Mouse (Mus musculus): Measurements from ENCODE around the gene Zfp362.
A peak's percentile ranks its signal among the peaks of the same experiment; 100 is the strongest.

Gene Zfp362

GRCm38 (mm10) chr4:128806043-128806826 is at the start of gene Zfp362:
TSS of gene Zfp362 (minus strand) at chr4:128806045.
- DNase-seq (ENCODE audit: low read depth, low spot score) = no peak

- no peak for DNase-seq (ENCODE audit: low read depth, low spot score)
Measured at GRCm38 (mm10) chr4:128855613-128856040, 49.8 kb upstream of the Zfp362 start.

GRCm38 (mm10) chr4:128853117-128853516 is 47.3 kb upstream of the Zfp362 start:
- DNase-seq (ENCODE audit: low read depth, low spot score) = no peak

DNA sequence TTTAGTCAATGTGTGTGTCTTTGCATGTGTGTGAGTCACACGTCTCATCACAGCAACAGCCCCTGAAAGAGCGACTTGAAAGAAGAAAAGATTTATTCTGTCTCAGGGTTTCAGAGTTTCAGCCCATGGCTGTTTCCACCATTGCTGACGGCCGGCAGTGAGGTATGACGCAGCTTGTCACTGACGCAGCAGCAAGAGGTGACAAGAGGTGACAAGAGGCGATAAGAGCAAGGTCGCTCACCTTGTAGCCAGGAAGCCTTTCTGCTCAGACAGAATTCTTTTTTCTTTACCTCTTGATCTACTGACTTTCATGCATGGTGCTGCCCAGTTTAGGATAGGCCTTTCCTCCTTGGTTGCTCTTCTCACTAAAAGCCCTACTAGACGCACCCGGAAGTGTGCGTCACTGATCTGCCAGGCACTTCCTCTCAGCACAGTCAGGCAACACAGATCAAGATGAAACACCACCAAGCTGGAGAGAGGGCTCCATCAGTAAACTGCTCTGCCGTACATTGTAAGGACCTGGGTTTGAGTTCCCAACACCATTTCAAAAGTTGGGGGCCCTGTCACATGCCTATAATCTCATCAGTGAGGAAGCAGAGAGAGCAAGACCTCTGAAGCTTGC is 46.5 kb upstream of the Zfp362 start:
- no peak for DNase-seq (ENCODE audit: low read depth, low spot score)

DNA sequence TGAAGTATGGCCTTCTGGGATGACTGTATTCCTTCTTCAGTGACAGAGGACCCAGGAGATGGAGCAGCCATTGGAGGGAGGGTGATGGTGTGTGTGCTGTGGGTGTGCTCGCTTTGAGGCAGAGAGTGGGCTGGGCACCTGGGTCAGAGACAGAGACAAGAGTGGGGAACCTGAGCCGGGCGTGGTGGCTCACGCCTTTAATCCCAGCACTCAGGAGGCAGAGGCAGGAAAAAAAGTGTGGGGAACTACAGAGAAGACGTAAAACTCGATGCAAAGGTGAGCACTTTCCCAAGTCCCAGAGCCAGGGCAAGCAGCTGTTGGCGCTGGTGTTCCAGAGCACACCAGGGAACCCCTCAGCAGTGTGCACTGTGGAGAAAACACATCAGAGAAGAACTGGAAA is 43.8 kb upstream of the Zfp362 start:
- DNase-seq (ENCODE audit: low read depth, low spot score) = no peak

DNA sequence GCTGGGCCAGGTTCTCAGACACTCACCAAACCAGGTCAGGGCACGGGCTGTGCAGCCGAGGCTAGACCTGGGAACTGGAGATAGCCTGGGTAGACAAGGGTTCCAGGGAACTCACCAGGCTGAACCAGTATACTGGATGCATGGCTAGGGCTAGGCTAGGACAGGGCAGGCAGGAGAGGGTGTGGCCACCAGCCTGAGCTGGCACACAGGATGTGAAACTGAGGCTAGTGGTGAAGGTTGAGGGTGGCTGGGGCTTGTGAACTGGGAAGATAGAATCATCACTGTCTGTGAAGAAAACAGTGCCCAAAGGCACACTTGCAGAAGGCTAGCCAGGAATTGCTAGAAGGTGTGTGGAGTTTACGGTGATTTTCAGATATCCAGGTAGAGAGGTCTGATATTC is 43.1 kb upstream of the Zfp362 start:
- no peak for DNase-seq (ENCODE audit: low read depth, low spot score)

- DNase-seq (ENCODE audit: low read depth, low spot score) = no peak
Measured at GRCm38 (mm10) chr4:128845367-128845973, 39.6 kb upstream of the Zfp362 start.

- DNase-seq (ENCODE audit: low read depth, low spot score) = no peak
Measured at GRCm38 (mm10) chr4:128844566-128844965, 38.7 kb upstream of the Zfp362 start.

DNA sequence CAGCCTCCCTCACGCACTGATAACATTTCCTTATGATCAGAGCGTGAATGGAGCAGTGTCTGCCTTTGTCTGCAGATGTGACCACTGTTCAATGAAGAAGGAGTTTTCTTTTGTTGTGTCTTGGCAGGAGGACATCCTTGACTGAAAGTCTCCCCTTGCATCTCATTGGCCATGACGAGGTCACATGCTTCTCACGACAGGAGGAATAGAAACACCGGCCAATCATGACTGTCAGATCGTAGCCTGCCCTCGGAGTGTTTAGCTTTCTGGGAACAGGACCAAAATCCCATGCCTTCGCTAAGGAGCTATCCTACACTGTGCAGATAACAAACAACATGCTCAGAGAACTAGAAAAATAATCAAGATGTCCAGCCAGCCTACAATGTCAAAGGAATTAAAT is 35.4 kb upstream of the Zfp362 start:
- no peak for DNase-seq (ENCODE audit: low read depth, low spot score)

- DNase-seq (ENCODE audit: low read depth, low spot score) = peak; percentile 36
Measured at GRCm38 (mm10) chr4:128839811-128840738, 34.2 kb upstream of the Zfp362 start.

DNA sequence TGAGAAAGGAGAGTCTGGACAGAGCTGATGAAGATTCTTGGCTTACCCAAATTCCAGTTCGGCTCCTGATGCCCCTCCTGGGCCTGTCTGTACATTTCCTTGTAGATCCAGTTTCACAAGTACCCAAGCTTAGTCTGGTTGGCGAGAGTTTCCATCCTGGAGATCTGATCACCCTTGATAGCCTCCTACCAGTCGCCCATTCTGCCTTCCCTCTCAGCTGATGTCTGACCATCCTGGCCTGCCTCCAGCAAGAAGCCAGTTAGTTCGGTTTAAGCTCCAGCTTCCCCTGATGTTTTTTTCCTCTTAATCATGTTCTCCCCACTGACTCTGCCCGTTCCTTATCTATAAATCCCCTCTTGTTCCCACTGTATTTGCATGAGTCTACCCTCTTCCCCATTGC is 32.4 kb upstream of the Zfp362 start:
- no peak for DNase-seq (ENCODE audit: low read depth, low spot score)

DNA sequence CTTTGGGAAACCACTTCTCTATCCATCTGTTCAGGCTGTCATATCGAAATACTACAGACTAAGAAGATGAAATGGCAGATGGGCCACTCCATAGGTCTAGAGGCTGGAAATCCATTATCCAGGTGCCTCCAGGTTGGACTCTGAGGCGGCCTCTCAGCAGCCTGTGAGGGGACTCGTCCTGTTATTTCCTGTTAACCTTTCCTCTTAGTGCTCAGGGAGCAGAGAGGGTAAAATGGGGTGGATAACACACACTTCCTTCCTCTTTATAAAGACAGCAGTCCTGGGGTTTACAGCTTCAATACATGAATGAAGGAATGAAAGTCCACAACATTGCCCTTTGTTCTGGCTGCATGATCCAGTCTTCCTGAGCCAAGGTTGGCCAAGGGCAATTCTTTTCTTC is 18.3 kb upstream of the Zfp362 start:
- no peak for DNase-seq (ENCODE audit: low read depth, low spot score)

DNA sequence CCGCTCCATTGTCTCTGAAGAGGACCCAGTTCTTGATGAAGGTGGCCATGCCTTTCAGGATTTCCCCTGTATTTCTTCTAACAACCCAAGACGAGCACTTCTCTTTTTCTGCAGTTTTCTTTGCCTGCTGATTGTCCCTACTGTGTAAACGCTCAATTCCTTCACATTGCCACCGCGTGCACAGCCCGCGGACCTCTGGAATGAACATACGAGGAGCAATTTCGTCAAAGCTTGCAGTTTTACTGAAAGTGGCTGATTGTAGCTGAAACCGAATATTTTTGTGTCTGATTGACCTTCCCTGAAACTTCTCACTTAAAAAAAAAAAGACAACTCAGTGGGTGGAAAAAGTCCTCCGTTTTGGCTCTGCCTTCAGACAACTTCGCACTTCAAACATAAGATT is 14.7 kb upstream of the Zfp362 start:
- no peak for DNase-seq (ENCODE audit: low read depth, low spot score)

- DNase-seq (ENCODE audit: low read depth, low spot score) = no peak
Measured at GRCm38 (mm10) chr4:128817011-128817410, 11.2 kb upstream of the Zfp362 start.

DNA sequence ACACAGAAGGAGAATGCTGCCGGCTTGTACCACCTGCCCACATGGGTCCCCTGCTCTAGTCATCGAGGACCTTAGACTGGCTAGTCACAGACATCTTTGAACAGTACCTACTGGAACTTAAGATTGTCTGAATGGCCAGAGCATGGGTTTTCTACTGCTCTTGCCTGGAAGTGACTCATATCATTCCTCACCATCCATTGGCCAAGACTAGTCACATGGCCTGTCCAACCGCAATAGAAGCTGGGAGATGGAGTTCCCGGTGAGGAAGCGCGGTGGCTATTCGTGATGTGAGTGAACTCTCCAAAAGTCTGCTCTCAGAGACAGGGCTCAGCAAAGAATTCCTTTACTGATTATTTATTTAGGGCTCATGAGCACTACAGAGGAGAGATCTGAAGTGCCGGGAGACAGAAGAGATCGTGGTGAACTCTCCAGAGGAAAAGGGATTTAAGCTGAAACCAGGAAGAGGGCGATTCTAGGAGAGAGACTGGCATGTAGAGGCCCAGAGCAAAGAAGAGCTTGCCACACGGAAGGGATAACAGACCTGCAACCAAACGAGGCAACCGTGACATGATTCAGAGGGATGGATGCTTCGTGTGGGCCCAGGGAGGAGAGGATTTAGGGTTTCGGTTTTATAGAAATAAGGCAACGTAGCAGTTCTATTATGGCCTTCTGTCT is 5.7 kb upstream of the Zfp362 start:
- peak; percentile 85 for DNase-seq (ENCODE audit: low read depth, low spot score)

DNA sequence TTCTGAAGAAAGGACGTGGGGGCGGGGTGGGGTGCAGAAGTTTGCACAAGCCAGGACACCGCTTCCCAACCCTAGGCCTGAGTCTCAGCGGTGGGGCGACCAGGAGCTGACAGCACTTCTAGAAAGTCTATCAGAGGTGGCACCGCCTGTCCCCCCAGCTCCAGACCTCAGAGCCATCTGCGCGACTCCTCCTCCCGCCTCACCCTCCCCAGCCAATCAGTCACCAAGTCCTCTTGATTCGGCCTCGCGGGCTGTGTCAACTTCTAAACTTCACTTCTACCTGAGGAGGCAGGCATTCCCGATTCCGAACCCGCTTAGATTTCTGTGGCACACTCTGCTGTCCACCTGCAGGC is 958 bp upstream of the Zfp362 start:
- DNase-seq (ENCODE audit: low read depth, low spot score) = peak; percentile 54

DNA sequence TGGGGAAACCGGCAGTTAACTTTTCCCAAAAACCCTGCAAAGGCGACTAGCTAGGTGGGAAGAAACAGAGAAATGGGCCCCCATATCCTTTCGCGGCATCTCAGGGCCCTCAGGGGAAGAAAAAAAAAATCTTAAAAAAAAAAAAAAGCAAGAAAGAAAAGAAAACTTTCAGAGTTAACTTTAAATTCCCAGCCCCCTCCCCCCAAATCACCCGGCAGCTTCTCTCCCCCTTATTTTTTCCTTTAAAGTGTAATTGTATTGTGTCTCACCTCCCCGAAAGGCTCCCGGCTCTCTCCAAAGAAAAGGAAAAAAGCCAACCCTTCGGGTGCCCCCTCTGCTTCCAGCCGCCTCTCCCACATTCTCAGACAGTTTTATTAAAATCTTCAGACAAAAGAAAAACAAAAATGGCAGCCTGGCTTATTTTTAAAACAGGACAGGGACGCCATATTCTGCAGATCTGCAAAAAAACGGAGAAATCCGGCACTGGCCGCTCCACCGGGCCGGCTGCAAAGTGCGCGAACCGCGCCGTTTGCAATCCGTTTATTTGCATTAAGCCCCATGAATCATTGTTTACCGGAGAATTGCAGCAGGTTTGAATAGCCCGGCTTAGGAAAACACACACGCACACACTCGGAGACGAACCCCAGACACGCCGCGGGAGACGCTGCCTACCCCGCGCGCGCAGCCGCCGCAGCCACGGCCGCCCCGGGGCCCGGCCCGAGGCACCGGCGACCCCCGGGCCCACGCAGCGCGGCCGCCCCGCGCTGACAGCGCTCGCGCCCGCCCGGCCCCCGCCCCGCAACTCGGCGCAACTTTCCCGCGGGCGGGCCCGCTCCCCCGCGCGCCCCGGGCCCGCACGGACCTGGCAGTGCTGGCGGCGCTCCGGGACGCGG is 449 bp downstream of the Zfp362 start:
- no peak for DNase-seq (ENCODE audit: low read depth, low spot score)

DNA sequence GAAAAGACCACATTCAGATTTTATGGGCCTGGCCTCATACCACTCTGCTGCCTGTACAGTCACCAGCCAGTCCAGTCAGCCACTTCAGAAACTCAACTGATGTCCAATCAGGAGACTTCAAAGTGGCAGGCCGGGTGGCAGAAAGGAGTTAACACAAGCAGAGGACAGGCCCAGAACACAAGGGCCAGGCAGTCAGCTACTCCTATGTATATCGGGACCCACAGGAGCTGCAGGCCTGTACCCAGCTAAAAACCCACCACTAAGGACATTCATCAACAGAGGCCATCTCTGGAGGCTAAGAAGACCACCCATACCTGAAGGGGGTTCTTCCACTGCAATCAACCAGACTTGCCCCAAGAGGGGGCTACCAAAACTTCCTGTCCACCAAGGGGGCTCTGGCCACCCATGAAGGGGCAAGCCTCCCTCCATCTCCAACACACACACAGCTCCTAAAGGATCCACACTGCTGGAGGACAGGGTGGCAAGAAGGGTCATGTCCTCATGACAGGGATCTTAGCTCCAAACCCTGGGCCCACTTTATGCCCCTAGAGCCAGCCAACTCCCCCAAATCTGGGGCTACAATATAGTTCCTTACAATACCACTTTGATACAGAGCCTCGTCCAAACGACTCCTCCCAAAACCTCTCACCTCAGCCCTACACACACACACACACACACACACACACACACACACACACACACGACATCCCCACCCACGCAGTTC is 1.3 kb downstream of the Zfp362 start:
- no peak for DNase-seq (ENCODE audit: low read depth, low spot score)

- DNase-seq (ENCODE audit: low read depth, low spot score) = no peak
Measured at GRCm38 (mm10) chr4:128803569-128803968, 2.3 kb downstream of the Zfp362 start.

All from skeletal muscle tissue, adult 2 months (tissue).